Mouse (Mus musculus) liver, postnatal 0 days (tissue): ENCODE results near the gene Stat3.

Source experiments
- CTCF ChIP-seq: sonication (generic); IDR thresholded peaks from 2 replicates; pipeline ENCODE4 v1.5.1; 2016; ENCODE audit warnings: antibody characterized with exemption, low read depth
- EP300 ChIP-seq: IDR thresholded peaks from 2 replicates; pipeline ENCODE4 v1.6.1; 2016; ENCODE audit warnings: antibody characterized with exemption, low read depth, mild to moderate bottlenecking

DNA sequence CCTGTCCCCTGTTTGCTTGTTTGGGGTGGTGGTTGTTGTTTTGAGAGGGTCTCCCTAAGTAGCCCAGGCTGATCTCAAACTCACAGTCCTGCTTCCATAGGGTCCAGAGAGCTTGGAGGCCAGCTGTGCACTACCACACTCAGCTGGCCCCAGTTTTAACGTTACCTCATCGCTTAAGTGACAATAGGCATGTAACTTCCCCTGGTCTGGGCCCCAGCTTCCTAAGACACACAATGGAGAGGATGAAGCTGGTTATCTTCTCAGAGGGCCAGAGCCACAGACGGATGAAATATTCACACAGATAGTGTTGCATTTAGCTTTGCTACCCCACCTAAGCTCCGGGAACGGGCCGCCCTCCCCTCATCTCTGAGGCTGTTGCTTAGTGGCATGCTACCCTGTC lies 26.4 kb upstream of the Stat3 start:
- TF ChIP-seq CTCF: no peak
- no peak for TF ChIP-seq EP300
